Mouse (Mus musculus) thymus, adult 2 months (tissue): ENCODE data around the gene Lysmd2.

Experiments
- CTCF ChIP-seq: fragments of 200-500 bp; IDR thresholded peaks from 2 replicates; pipeline ENCODE4 v1.5.1; 2012; ENCODE audit warnings: mild to moderate bottlenecking, control low read depth, low read length, moderate library complexity, borderline replicate concordance; ENCODE audit not compliant: control insufficient read depth, poor library complexity, insufficient read depth; ENCODE audit errors: extremely low read depth
- POLR2A ChIP-seq: fragments of 200-500 bp; IDR thresholded peaks from 2 replicates; pipeline ENCODE4 v1.6.1; 2012; ENCODE audit warnings: mild to moderate bottlenecking, low read length, control low read depth, moderate library complexity; ENCODE audit not compliant: control insufficient read depth, poor library complexity, insufficient read depth; ENCODE audit errors: extremely low read depth

DNA sequence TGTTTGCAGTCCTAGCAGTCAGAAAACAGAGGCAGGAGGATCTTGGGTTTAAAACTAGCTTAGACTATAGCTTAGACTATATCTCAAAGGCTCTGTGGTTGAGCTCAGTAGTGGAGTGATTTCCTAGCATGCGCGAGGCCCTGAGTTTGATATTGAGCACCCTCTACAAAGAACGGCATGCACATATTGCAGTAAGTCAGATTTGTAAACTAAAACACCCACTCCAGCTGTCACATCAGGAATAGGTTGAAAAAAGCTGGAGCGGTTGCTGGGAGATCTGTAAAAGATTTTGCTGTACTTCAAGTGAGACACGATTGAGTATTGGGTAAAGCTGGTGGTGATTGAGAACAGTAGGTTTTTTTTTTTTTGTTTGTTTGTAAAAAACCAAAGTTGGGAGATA, 55.1 kb downstream of the Lysmd2 start:
- TF ChIP-seq CTCF = no peak
- no peak for TF ChIP-seq POLR2A
